Mouse (Mus musculus) myocyte (in vitro differentiated cells): ENCODE results near the gene Commd1. TPM values are rescaled to one million over a fixed set of nuclear protein-coding genes. Genes with fewer than 3 reads are reported as not detected.

Experiments
- H3K27me3 ChIP-seq: one replicate; pipeline ENCODE4 v1.6.1; 2011; ENCODE audit not compliant: control insufficient read depth, insufficient read depth, insufficient read length
- H3K36me3 ChIP-seq: one replicate; pipeline ENCODE4 v1.6.1; 2011; ENCODE audit not compliant: control insufficient read depth, insufficient read depth
- H3K4me2 ChIP-seq: one replicate; pipeline ENCODE4 v1.6.1; 2011; ENCODE audit warnings: low read depth, control low read depth
- H3K4me3 ChIP-seq: one replicate; pipeline ENCODE4 v1.5.1; 2011; ENCODE audit warnings: mild to moderate bottlenecking, control low read depth, moderate library complexity
- H3K79me2 ChIP-seq: one replicate; pipeline ENCODE4 v1.6.1; 2011; ENCODE audit not compliant: control insufficient read depth, insufficient read depth
- H3ac ChIP-seq: one replicate; pipeline ENCODE4 v1.6.1; 2011; ENCODE audit not compliant: control insufficient read depth, insufficient read length
- CEBPB ChIP-seq: IDR thresholded peaks from 2 replicates; pipeline ENCODE4 v1.6.1; 2011; ENCODE audit warnings: mild to moderate bottlenecking, moderate library complexity; ENCODE audit not compliant: poor library complexity, insufficient read depth, severe bottlenecking
- E2F4 ChIP-seq: IDR thresholded peaks from one replicate; pipeline ENCODE4 v1.6.1; 2011; ENCODE audit warnings: mild to moderate bottlenecking, control low read depth, moderate library complexity; ENCODE audit not compliant: insufficient read depth
- MAX ChIP-seq: IDR thresholded peaks from one replicate; pipeline ENCODE4 v1.6.1; 2011; ENCODE audit warnings: low read depth, mild to moderate bottlenecking, control low read depth
- MYOD1 ChIP-seq, 3 experiments: IDR thresholded peaks; one replicate each; pipeline ENCODE4 v1.6.1; 2011; ENCODE audit warnings: control low read depth in 2 of 3, low read depth in 2 of 3, mild to moderate bottlenecking in 2 of 3, moderate library complexity in 1 of 3; ENCODE audit not compliant: insufficient read length in 2 of 3, control insufficient read depth in 1 of 3
- MYOG ChIP-seq, 3 experiments: IDR thresholded peaks; one replicate each; pipeline ENCODE4 v1.6.1; 2011; ENCODE audit warnings: control low read depth in 2 of 3, low read depth in 2 of 3, mild to moderate bottlenecking in 2 of 3; ENCODE audit not compliant: insufficient read length in 2 of 3, control insufficient read depth in 1 of 3, insufficient read depth in 1 of 3
- POLR2A ChIP-seq: IDR thresholded peaks from one replicate; pipeline ENCODE4 v1.6.1; 2011; ENCODE audit warnings: low read depth, mild to moderate bottlenecking, control low read depth, moderate library complexity; ENCODE audit not compliant: insufficient read length
- POLR2AphosphoS2 ChIP-seq: IDR thresholded peaks from one replicate; pipeline ENCODE4 v1.6.1; 2011; ENCODE audit warnings: low read depth, control low read depth; ENCODE audit not compliant: insufficient read length
- REST ChIP-seq: IDR thresholded peaks from one replicate; pipeline ENCODE4 v1.6.1; 2011; ENCODE audit warnings: mild to moderate bottlenecking, control low read depth, moderate library complexity; ENCODE audit not compliant: insufficient read depth, insufficient read length
- SRF ChIP-seq: IDR thresholded peaks from one replicate; pipeline ENCODE4 v1.6.1; 2011; ENCODE audit warnings: low read depth; ENCODE audit not compliant: control insufficient read depth, insufficient read length
- TCF3 ChIP-seq: IDR thresholded peaks from one replicate; pipeline ENCODE4 v1.6.1; 2011; ENCODE audit warnings: low read depth, control low read depth; ENCODE audit not compliant: insufficient read length
- USF1 ChIP-seq: IDR thresholded peaks from one replicate; pipeline ENCODE4 v1.6.1; 2011; ENCODE audit warnings: low read depth, mild to moderate bottlenecking, control low read depth, moderate library complexity
- polyA plus RNA-seq: library from polyadenylated mRNA; unstranded; fragments of >200 nt; fragmentation: generic; extraction: Trizol; gene quantifications from one replicate; pipeline ENCODE4 v1.2.1, GENCODE M21; 2012; ENCODE audit warnings: missing spikeins

Commd1 gene
- polyA plus RNA-seq, 1 experiment, result 174 TPM

- no peak for TF ChIP-seq POLR2A
- TF ChIP-seq CEBPB, result no peak
- no peak for TF ChIP-seq MAX
- TF ChIP-seq POLR2AphosphoS2, result no peak
- no peak for TF ChIP-seq E2F4
- no peak for TF ChIP-seq REST
- TF ChIP-seq MYOG (IDR thresholded peaks at IDR 0.05; ENCODE audit: control insufficient read depth in 1 of 3, insufficient read depth in 1 of 3, insufficient read length in 2 of 3, low read depth in 2 of 3), result no peak
- Histone ChIP-seq H3K4me3 (peak overlapping the region; percentile 64), H3K36me3 (no peaks in the 10 kb centered on the region), H3ac (peak overlapping the region; percentile 12), H3K79me2 (peaks cover 79% of the 10 kb centered on the region), H3K27me3 (no peaks in the 10 kb centered on the region), H3K4me2 (peak overlapping the region; percentile 66)
Measured at GRCm38 (mm10) chr11:22973599-22973998, 8.6 kb downstream of the Commd1 start.

- peak overlapping the region; percentile 11 for H3ac ChIP-seq
- peaks cover 78% of the 10 kb centered on the region for H3K79me2 ChIP-seq
- H3K4me3 ChIP-seq, result peak overlapping the region; percentile 64
- H3K36me3 ChIP-seq, result no peaks in the 10 kb centered on the region
- TF ChIP-seq E2F4 (no peak), MYOD1 (IDR thresholded peaks at IDR 0.05; ENCODE audit: control insufficient read depth in 1 of 3, insufficient read length in 2 of 3, low read depth in 2 of 3) (peak in 1 of 3 experiments; percentile 18), POLR2A (peak; percentile 64), CEBPB (peak; percentile 98), POLR2AphosphoS2 (peak; percentile 90)
- no peaks in the 10 kb centered on the region for H3K27me3 ChIP-seq
- H3K4me2 ChIP-seq, result peak overlapping the region; percentile 77
Measured at GRCm38 (mm10) chr11:22972746-22973526, 9.2 kb downstream of the Commd1 start.

GRCm38 (mm10) chr11:22971835-22972709, 10.1 kb downstream of the Commd1 start, which contains the start of gene Zrsr1:
TSS of gene Zrsr1 (plus strand) at chr11:22972005.
- Histone ChIP-seq H3K4me3 (peak within 1 kb of the TSS; percentile 64), H3K27me3 (no peaks in the 10 kb centered on the region), H3ac (peak within 1 kb of the TSS; percentile 11), H3K4me2 (peak within 1 kb of the TSS; percentile 77), H3K79me2 (peaks cover 78% of the 10 kb centered on the region), H3K36me3 (peaks cover 4% of the 10 kb centered on the region)
- TF ChIP-seq REST (no peak), MYOD1 (IDR thresholded peaks at IDR 0.05; ENCODE audit: control insufficient read depth in 1 of 3, insufficient read length in 2 of 3, low read depth in 2 of 3) (peak in 1 of 3 experiments; percentile 5), POLR2AphosphoS2 (peak; percentile 12), POLR2A (peak; percentile 45)

GRCm38 (mm10) chr11:22970546-22970945, 11.6 kb downstream of the Commd1 start:
- Histone ChIP-seq H3K36me3 (peaks cover 9% of the 10 kb centered on the region), H3K4me2 (no peak overlapping the region), H3K79me2 (peaks cover 68% of the 10 kb centered on the region), H3ac (no peak overlapping the region), H3K4me3 (no peak overlapping the region), H3K27me3 (no peaks in the 10 kb centered on the region)
- TF ChIP-seq E2F4, result no peak
- no peak for TF ChIP-seq MYOD1 (IDR thresholded peaks at IDR 0.05; ENCODE audit: control insufficient read depth in 1 of 3, insufficient read length in 2 of 3, low read depth in 2 of 3)
- TF ChIP-seq MAX, result no peak
- TF ChIP-seq MYOG (IDR thresholded peaks at IDR 0.05; ENCODE audit: control insufficient read depth in 1 of 3, insufficient read depth in 1 of 3, insufficient read length in 2 of 3, low read depth in 2 of 3), result no peak
- TF ChIP-seq REST, result no peak
- no peak for TF ChIP-seq POLR2AphosphoS2
- TF ChIP-seq SRF, result no peak

GRCm38 (mm10) chr11:22969486-22969885, 12.7 kb downstream of the Commd1 start:
- peaks cover 9% of the 10 kb centered on the region for H3K36me3 ChIP-seq
- no peak for TF ChIP-seq POLR2A
- no peak for TF ChIP-seq MYOG (IDR thresholded peaks at IDR 0.05; ENCODE audit: control insufficient read depth in 1 of 3, insufficient read depth in 1 of 3, insufficient read length in 2 of 3, low read depth in 2 of 3)
- TF ChIP-seq TCF3, result no peak
- TF ChIP-seq MAX, result no peak
- no peak for TF ChIP-seq REST
- TF ChIP-seq USF1, result no peak
- no peak for TF ChIP-seq MYOD1 (IDR thresholded peaks at IDR 0.05; ENCODE audit: control insufficient read depth in 1 of 3, insufficient read length in 2 of 3, low read depth in 2 of 3)
- H3K79me2 ChIP-seq, result peaks cover 59% of the 10 kb centered on the region
- no peaks in the 10 kb centered on the region for H3K27me3 ChIP-seq
- no peak overlapping the region for H3K4me3 ChIP-seq
- no peak overlapping the region for H3ac ChIP-seq
- H3K4me2 ChIP-seq, result no peak overlapping the region
